Mouse (Mus musculus) layer of hippocampus, postnatal 10 days (tissue): ENCODE measurements around the gene Sytl2. TPM values are rescaled to one million over a fixed set of nuclear protein-coding genes. Genes with fewer than 3 reads are reported as not detected.
A peak's percentile ranks its signal among the peaks of the same experiment; 100 is the strongest.

Experiments used
- DNase-seq, 2 experiments: peaks; one replicate each; pipeline ENCODE4 v3.0.0; 2021; ENCODE audit warnings: low spot score in 2 of 2
- total RNA-seq, 2 experiments: library from RNA; stranded (reverse); gene quantifications; 2 replicates each; pipeline ENCODE4 v1.2.3; 2021

Sytl2 gene
- total RNA-seq, 2 experiments from 2014 or later, result 26.9 to 32.3 TPM

- DNase-seq, result no peak
Measured at GRCm38 (mm10) chr7:90362788-90363187, 60.7 kb downstream of the Sytl2 start.

GRCm38 (mm10) chr7:90370071-90370851 lies 68.2 kb downstream of the Sytl2 start:
- no peak for DNase-seq

- no peak for DNase-seq
Measured at GRCm38 (mm10) chr7:90372804-90373203, 70.8 kb downstream of the Sytl2 start.

- no peak for DNase-seq
Measured at GRCm38 (mm10) chr7:90384411-90384810, 82.4 kb downstream of the Sytl2 start.

GRCm38 (mm10) chr7:90386885-90387459 lies 84.9 kb downstream of the Sytl2 start:
- DNase-seq, result peak; percentile 27 to 31

- DNase-seq, result no peak
Measured at GRCm38 (mm10) chr7:90389765-90390164, 87.7 kb downstream of the Sytl2 start.

GRCm38 (mm10) chr7:90395073-90395472 lies 93.0 kb downstream of the Sytl2 start:
- no peak for DNase-seq

GRCm38 (mm10) chr7:90395928-90396327 lies 93.9 kb downstream of the Sytl2 start:
- no peak for DNase-seq

- DNase-seq, result peak; percentile 71 to 76
Measured at GRCm38 (mm10) chr7:90409934-90410333, 107.9 kb downstream of the Sytl2 start.

GRCm38 (mm10) chr7:90426020-90427001 lies 124.3 kb downstream of the Sytl2 start, which contains the start of gene Ccdc89:
Gene Ccdc89 (plus strand): TSS chr7:90426577.
- DNase-seq, result peak; percentile 77 to 81

- no peak for DNase-seq
Measured at GRCm38 (mm10) chr7:90427006-90427405, 125.0 kb downstream of the Sytl2 start.

GRCm38 (mm10) chr7:90432221-90432620 lies 130.2 kb downstream of the Sytl2 start:
- DNase-seq, result no peak

GRCm38 (mm10) chr7:90440044-90440443 lies 138.0 kb downstream of the Sytl2 start:
- DNase-seq, result no peak

- DNase-seq, result no peak
Measured at GRCm38 (mm10) chr7:90442070-90442469, 140.0 kb downstream of the Sytl2 start.

GRCm38 (mm10) chr7:90442518-90443080 lies 140.5 kb downstream of the Sytl2 start, which contains the start of gene Crebzf:
Gene Crebzf (plus strand): TSS chr7:90442729.
- peak; percentile 93 to 96 for DNase-seq

- DNase-seq, result peak; percentile 74 to 81
Measured at GRCm38 (mm10) chr7:90443101-90444091, 141.3 kb downstream of the Sytl2 start.

GRCm38 (mm10) chr7:90444206-90444605 lies 142.2 kb downstream of the Sytl2 start:
- DNase-seq, result no peak

- no peak for DNase-seq
Measured at GRCm38 (mm10) chr7:90456149-90456844, 154.2 kb downstream of the Sytl2 start.

- DNase-seq, result peak; percentile 80 to 86
Measured at GRCm38 (mm10) chr7:90456845-90457468, 154.9 kb downstream of the Sytl2 start, which contains the start of gene Tmem126a. Gene Tmem126a (minus strand): TSS chr7:90457229.
